Mouse (Mus musculus) gastrocnemius, postnatal 25 days (tissue): Measurements from ENCODE around the gene Coro1c. TPM values are rescaled to one million over a fixed set of nuclear protein-coding genes. Genes with fewer than 3 reads are reported as not detected.

Source experiments
- DNase-seq: peaks from one replicate; pipeline ENCODE4 v3.0.0; 2022
- total RNA-seq, 2 experiments: library from RNA; stranded (reverse); gene quantifications; 1 replicate in 1 of 2; 2 replicates in 1 of 2; pipeline ENCODE4 v1.2.3; 2021

Coro1c gene
- total RNA-seq, 2 experiments from 2014 or later: 11.9 to 17.1 TPM

- DNase-seq: no peak
Measured at GRCm38 (mm10) chr5:113883384-113883771, 25.2 kb downstream of the Coro1c start.

GRCm38 (mm10) chr5:113882566-113883383 is 25.8 kb downstream of the Coro1c start:
- no peak for DNase-seq

- no peak for DNase-seq
Measured at GRCm38 (mm10) chr5:113881136-113881535, 27.4 kb downstream of the Coro1c start.

GRCm38 (mm10) chr5:113878943-113879617 is 29.5 kb downstream of the Coro1c start:
- DNase-seq: no peak

- no peak for DNase-seq
Measured at GRCm38 (mm10) chr5:113877565-113877964, 31.0 kb downstream of the Coro1c start.

GRCm38 (mm10) chr5:113876176-113876575 is 32.4 kb downstream of the Coro1c start:
- no peak for DNase-seq

- no peak for DNase-seq
Measured at GRCm38 (mm10) chr5:113875625-113876024, 32.9 kb downstream of the Coro1c start.

- no peak for DNase-seq
Measured at GRCm38 (mm10) chr5:113874063-113875024, 34.2 kb downstream of the Coro1c start.

- DNase-seq: peak; percentile 67
Measured at GRCm38 (mm10) chr5:113872936-113873912, 35.3 kb downstream of the Coro1c start.

- DNase-seq: no peak
Measured at GRCm38 (mm10) chr5:113871903-113872548, 36.5 kb downstream of the Coro1c start.

- DNase-seq: peak; percentile 79
Measured at GRCm38 (mm10) chr5:113870393-113871040, 38.0 kb downstream of the Coro1c start.

- peak; percentile 71 for DNase-seq
Measured at GRCm38 (mm10) chr5:113869132-113869531, 39.4 kb downstream of the Coro1c start.

GRCm38 (mm10) chr5:113864992-113865391 is 43.6 kb downstream of the Coro1c start:
- DNase-seq: no peak

GRCm38 (mm10) chr5:113863994-113864393 is 44.6 kb downstream of the Coro1c start:
- DNase-seq: no peak

GRCm38 (mm10) chr5:113862418-113862817 is 46.1 kb downstream of the Coro1c start:
- DNase-seq: no peak

- no peak for DNase-seq
Measured at GRCm38 (mm10) chr5:113861294-113861693, 47.3 kb downstream of the Coro1c start.

GRCm38 (mm10) chr5:113858971-113859370 is 49.6 kb downstream of the Coro1c start:
- DNase-seq: no peak

- no peak for DNase-seq
Measured at GRCm38 (mm10) chr5:113858550-113858949, 50.0 kb downstream of the Coro1c start.

- DNase-seq: no peak
Measured at GRCm38 (mm10) chr5:113857631-113858030, 50.9 kb downstream of the Coro1c start.

GRCm38 (mm10) chr5:113856631-113857030 is 51.9 kb downstream of the Coro1c start:
- no peak for DNase-seq
